Mouse (Mus musculus) ovary, postnatal 10 days (tissue): ENCODE data around the gene Zfp39.
A peak's percentile ranks its signal among the peaks of the same experiment; 100 is the strongest.
"Not testable (repeated sequence)": the region's sequence is repeated elsewhere in the genome, so short reads cannot be mapped to it uniquely, and the experiment has no call there.

ENCODE experiments used
- DNase-seq: peaks from one replicate; pipeline ENCODE4 v3.0.0; 2022; ENCODE audit warnings: low spot score

Zfp39 gene

GRCm38 (mm10) chr11:58922420-58922819 is 18.4 kb upstream of the Zfp39 start:
- DNase-seq = no peak

- DNase-seq = no peak
Observed at GRCm38 (mm10) chr11:58918759-58919158, 14.7 kb upstream of the Zfp39 start.

- DNase-seq = no peak
Observed at GRCm38 (mm10) chr11:58917745-58918366, 13.8 kb upstream of the Zfp39 start, which contains the start of gene Btnl10. TSS of gene Btnl10 (plus strand) at chr11:58917908.

DNA sequence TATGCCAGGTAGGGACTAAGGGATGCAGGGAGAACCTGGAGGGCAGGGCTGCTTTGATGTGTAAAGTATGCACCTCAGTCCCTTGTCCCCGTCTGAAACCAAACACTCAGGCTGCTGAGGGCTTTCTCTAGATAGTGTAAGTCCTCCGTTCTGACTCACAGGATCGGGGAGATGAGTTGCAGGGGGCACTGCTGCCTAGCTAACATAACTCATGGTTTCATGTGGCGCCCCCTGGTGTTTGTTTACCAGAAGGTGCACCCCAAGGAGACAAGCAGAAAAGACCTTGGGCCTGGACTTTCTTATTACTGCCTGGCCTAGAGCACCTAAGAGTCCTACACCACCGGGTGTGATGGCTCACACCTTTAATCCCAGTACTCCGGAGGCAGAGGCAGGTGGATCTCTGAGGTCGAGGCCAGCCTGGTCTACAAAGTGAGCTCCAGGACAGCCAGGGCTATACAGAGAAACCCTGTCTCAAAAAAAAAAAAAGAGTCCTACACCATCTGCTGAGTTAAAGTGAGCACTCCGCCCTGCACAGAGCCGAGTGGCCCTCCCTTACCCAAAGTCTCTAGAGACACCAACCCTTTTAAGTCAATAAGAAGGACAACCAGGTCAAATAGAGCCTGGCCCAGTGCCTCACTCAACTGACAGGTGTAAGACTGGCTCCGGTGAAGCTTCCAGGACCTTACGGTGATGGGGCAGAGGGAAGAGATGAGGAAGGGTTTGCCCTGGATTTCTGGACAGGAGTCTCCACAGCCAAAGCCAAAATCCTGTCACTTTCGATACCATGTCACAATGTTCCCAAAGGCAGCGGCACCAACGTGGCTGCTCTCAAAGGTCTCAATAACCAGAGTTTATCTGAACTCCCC is 13.1 kb upstream of the Zfp39 start:
- DNase-seq = no peak

- DNase-seq = no peak
Observed at GRCm38 (mm10) chr11:58914461-58915028, 10.5 kb upstream of the Zfp39 start.

DNA sequence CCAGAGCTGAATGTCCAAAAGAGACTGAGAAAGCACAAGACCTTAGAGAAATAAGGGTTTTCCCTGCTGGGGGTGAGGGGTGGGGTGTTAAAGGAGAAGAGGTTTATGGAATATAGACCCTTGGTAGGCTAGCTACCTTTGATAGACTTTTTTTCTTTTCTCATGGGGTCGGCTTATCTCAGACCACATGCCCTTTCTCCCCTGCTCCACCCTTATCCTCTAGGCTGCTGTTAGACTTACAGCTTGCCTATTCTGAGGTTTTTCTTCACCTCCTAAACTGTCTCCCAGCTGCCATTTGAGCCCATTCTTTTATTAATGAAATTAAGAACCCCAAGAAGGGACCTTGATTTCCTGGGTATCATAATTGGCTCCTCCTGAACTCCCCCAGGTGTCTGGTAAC is 9.8 kb upstream of the Zfp39 start:
- DNase-seq = no peak

DNA sequence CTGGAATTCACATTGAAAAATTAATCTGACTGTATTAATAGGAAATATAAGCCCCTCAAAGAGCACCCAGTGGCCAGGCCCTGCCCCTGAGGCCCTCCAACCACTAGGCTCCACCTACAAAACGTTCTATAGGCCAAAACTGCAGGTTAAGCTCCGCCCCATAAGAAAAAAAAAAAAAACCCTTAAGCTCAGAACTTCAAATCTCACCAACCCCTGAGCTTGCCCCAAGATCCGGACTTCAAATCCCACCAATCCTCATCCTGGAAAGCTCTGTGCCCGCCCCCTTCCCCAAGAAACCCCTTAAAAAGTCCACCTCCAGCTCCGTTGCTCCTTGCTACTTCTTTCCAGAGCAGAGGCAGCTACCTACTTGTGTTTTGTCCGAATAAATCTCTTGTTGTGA is 813 bp upstream of the Zfp39 start:
- DNase-seq = no peak

DNA sequence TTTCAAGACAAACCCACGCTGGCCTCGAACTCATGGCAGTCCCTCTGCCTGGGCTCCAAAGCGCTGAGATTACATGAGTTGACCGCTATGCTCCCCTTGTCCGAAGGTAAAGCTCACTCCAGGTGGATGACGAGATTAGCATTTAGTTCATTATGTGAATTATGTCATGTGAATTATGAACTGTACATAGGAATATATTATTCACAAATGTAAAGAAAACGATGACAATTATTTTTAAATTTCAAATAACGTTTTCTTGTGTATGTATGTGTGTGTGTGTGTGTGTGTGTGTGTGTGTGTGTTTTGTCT is 339 bp upstream of the Zfp39 start:
- DNase-seq = no peak

DNA sequence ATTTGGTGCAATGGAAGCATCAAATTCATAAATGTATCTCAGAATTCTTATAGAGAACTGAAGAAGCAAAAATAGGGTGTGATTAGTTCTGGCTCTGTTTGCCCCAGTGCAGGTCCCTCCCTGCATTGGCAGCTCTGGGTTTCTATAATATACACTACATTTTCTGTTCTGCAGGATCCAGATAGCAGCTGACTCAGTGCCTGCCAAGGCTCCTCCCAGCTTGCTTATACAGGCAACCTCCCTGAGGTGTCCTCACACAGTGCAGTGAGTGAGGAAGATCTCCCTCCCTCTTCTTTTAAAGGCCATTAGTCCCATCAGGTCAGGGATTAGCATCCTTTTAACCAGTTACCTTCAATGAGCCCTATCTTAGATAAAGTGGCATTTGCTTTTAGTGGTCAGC is 2.9 kb downstream of the Zfp39 start:
- DNase-seq = no peak

- DNase-seq = no peak
Observed at GRCm38 (mm10) chr11:58897485-58897884, 6.5 kb downstream of the Zfp39 start.

DNA sequence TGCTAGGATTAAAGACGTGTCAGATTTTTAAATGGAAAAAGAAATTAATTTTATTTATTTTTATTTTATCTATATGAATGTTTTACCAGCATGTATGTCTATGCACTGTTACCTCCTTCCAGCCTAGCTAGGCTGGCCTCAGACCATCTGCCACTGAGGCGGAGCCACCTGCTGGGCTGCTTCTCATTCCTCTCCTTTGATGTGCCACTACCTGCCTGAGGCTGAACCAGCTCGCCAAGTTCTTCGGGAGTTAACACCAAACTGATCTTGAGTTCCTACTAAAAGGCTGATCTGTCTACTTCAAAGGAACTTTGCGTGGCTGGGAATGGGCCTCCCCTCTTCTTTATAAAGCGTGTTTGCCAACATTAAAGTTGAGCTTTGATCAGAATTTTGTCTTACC is 9.6 kb downstream of the Zfp39 start:
- DNase-seq = no peak

DNA sequence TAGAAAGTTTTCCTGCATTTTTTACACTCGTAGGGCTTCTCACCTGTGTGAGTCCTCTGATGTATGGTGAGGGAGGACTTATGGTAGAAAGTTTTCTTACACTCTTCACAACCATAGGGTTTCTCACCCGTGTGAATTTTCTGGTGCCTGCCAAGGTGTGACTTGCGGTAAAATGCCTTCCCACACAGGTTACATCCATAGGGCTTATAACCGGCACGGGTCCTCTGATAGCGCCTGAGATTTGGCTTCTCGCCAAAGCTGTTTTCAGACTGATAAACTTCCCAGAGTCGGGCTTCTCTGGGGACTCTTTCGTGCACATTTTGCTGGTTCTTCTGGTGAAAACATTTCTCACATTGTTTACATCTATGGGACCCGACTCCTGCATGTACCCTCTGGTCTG is 13.5 kb downstream of the Zfp39 start:
- DNase-seq = no peak

DNA sequence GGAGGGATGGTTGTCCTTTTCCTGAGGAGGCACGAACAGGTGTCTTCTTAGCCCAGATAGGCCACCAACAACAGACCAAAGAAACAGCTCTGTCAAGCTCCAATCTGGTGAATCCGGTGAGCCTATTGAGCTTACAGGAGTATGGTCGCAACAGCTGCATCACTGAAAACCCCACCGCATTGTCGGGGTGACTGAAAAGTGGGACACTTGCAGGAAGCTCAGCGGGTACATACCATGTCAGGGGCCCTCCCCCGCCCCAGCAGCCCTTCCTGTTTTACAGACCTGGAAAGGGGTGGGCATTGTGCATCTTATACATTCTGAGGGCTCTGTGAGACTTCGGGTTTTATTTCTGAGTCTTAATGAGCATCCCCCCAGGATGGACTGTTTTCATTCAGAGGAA is 20.3 kb downstream of the Zfp39 start:
- DNase-seq = no peak

DNA sequence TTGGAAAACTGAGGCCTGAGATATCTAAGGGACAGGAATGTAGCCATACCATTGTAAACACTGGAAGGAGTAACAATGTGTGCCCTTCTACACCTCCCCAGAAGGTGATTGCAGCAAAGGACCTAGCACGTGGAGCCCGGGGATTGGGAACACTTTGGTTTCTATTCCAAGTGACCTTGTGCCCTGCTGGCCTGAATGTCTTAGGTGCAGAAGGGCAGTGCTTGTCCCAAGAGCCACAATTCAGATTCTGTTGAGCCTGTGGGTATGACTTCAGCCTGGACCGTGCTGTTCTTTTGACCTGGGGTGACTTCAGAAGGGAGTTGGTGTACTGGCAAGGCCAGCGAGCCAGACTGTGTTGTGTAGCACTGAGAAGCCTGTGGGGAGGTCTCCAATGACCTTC is 33.1 kb downstream of the Zfp39 start:
- DNase-seq = no peak

- DNase-seq = no peak
Observed at GRCm38 (mm10) chr11:58867954-58868330, 36.1 kb downstream of the Zfp39 start.

DNA sequence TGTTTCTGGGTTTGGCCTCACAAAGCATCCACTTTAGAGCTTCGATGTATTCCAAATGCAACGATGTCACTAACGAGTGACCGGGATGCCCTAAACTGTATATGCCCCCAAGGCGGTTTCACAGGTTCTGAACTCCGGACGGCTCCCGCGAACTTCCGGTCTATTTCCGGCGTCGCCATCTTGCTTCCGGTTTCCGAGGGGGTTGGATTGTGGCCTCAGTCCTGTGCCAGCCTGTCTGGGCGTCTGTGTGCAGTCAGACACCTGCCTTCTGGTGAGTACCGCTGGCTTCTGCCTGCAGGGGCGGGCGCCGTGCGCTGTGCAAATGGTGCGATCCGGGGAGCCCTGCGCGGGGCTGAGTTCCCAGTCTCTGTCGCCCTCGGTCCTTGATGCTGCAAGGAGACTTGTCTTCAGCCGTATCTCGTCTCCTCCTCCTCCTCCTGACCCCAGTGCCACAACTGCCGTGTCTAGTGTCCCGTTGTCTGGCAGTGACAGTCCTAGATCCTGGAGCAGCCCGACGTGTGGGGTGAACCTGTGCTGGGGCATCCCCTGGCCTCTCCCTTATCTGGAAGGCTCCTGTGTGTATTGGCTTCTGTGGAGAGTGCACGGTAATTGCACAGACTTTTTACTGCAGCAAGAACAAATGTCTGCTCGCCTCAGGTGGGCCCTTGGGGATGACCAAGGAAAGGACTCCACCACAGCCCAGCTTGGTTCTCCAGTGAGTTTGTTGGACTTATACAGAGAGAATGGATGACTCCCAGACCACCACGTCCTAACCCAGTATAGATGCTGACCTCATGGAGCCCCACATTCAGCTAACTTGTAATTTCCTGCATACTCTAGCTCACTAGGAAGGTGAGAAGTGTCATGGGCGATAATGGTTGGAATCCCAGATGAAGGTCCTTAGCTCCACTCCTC is 36.7 kb downstream of the Zfp39 start, which contains the start of gene 2810021J22Rik:
2810021J22Rik (plus strand) TSS at position 178 of the 915 bp plus-strand sequence.
- DNase-seq = peak; percentile 61

- DNase-seq = no peak
Observed at GRCm38 (mm10) chr11:58860744-58861143, 43.3 kb downstream of the Zfp39 start.

DNA sequence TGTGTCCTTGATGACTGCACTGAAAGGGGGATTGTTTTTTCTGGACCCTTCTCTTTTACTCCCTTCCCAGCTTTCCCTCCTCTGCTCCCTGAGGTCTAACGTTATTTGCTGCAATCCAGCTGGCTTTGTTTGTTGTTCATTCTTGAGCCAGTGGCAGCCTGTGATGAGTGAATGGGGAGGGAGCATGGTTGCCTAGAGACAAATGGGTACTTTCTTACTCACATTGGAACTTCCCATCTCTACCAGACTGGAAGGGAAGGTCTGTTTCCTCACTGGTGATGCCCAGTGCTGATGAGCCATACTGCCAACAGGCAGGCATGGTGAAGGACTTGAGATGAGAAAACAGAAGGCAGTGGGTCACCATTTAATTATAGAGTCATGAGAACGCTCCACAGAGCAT is 54.3 kb downstream of the Zfp39 start:
- DNase-seq = no peak

- no peak for DNase-seq
Observed at GRCm38 (mm10) chr11:58847636-58848035, 56.4 kb downstream of the Zfp39 start.

DNA sequence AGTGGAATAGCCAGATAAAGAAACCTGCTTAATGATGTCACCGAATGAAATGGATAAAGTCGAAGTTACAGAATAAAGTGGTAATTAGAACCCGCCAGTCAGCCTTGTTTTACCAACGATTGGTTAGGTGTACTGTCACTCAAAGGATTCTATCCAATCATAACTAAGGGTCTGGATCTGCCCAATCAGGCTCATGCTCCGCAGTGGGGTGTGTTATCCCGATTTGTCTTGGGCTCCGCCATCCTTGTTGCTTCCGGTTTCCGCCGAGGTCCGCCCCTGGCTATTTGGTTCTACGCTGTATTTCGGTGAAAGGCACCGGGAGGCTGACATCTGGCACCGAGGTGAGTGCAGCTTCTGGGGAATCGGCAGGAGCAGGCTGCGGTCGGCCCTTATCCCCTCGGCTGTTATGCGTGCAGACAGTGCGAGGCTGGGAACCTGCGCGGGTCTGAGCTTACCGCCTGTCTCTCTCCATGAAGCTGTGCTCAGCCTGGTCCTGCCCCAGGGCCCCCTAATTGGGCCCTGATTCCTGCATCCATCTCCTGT is 57.0 kb downstream of the Zfp39 start, which contains the start of gene Gm12258:
Gm12258 (plus strand) TSS at position 240 of the 543 bp plus-strand sequence.
- peak; percentile 42 for DNase-seq

- DNase-seq = not testable (repeated sequence)
Observed at GRCm38 (mm10) chr11:58838951-58839350, 65.1 kb downstream of the Zfp39 start, which contains the start of gene Olfr311. TSS of gene Olfr311 (plus strand) at chr11:58839251.
